Mouse (Mus musculus): Measurements from ENCODE around the gene Sirt1. TPM values are rescaled to one million over a fixed set of nuclear protein-coding genes. Genes with fewer than 3 reads are reported as not detected.

The Sirt1 gene
- total and polyA plus RNA-seq, 3 experiments = 11.5 to 24.7 (median 17.4) TPM

- DNase-seq (ENCODE audit: extremely low read depth) = no peak
- Histone ChIP-seq H3K4me2 (ENCODE audit: insufficient read depth, low read depth, poor library complexity, severe bottlenecking) (peak overlapping the region; percentile 79), H3K9me3 (replicated peaks; ENCODE audit: low read length) (no peaks in the 10 kb centered on the region), H3K9ac (ENCODE audit: insufficient read depth, low read depth) (peak overlapping the region; percentile 92), H3K4me1 (ENCODE audit: control insufficient read depth in 1 of 2, insufficient read depth in 2 of 2) (peaks cover 0 to 14% of the 10 kb centered on the region in 2 experiments; a peak in 2 of 4 replicates), H3K4me3 (replicated peaks in 1 of 3; ENCODE audit: low read depth in 2 of 3, low read length in 2 of 3, poor library complexity in 1 of 3) (peak overlapping the region; percentile 58 to 82 (median 69)), H3K27ac (ENCODE audit: insufficient read depth, low read depth) (peak overlapping the region; percentile 11; the same call in 1 of the 2 replicates), H3K79me2 (replicated peaks; ENCODE audit: control insufficient read depth, extremely low read depth, insufficient read depth, poor library complexity, severe bottlenecking) (no peaks in the 10 kb centered on the region), H3K36me3 (replicated peaks in 1 of 2; ENCODE audit: control insufficient read depth in 1 of 2, insufficient read depth in 1 of 2, low read length in 1 of 2) (no peaks in the 10 kb centered on the region), H3K27me3 (replicated peaks) (no peaks in the 10 kb centered on the region)
- in situ Hi-C loops (cut with MboI; ENCODE audit: low pct_ligation_motif_present, low pct_unique_long_range_greater_than_20kb, low sequenced_read_pairs) (no loop called here), dilution Hi-C loops (cut with MboI; ENCODE audit: extremely low pct_ligation_motif_present, extremely low pct_unique_long_range_greater_than_20kb, low sequenced_read_pairs) (no loop called here)
- TF ChIP-seq GABPA (IDR thresholded peaks at IDR 0.05; ENCODE audit: insufficient replicate concordance, low read depth, low read length) (no peak), JUND (conservative IDR thresholded peaks at IDR 0.05; ENCODE audit: low read depth, low read length) (no peak)
Measured at GRCm38 (mm10) chr10:63429023-63429340, 47.5 kb upstream of the Sirt1 start.

- Histone ChIP-seq H3K4me1 (ENCODE audit: control insufficient read depth in 1 of 2, insufficient read depth in 2 of 2) (peaks cover 0 to 14% of the 10 kb centered on the region in 2 experiments; a peak in 2 of 4 replicates), H3K27me3 (replicated peaks) (no peaks in the 10 kb centered on the region), H3K4me2 (ENCODE audit: insufficient read depth, low read depth, poor library complexity, severe bottlenecking) (peak overlapping the region; percentile 79), H3K79me2 (replicated peaks; ENCODE audit: control insufficient read depth, extremely low read depth, insufficient read depth, poor library complexity, severe bottlenecking) (no peaks in the 10 kb centered on the region), H3K27ac (ENCODE audit: insufficient read depth, low read depth) (peak overlapping the region; percentile 11; the same call in 1 of the 2 replicates), H3K9me3 (replicated peaks; ENCODE audit: low read length) (no peaks in the 10 kb centered on the region), H3K9ac (ENCODE audit: insufficient read depth, low read depth) (peak overlapping the region; percentile 92), H3K4me3 (replicated peaks in 1 of 3; ENCODE audit: low read depth in 2 of 3, low read length in 2 of 3, poor library complexity in 1 of 3) (peak overlapping the region; percentile 58 to 82 (median 69)), H3K36me3 (replicated peaks in 1 of 2; ENCODE audit: control insufficient read depth in 1 of 2, insufficient read depth in 1 of 2, low read length in 1 of 2) (no peaks in the 10 kb centered on the region)
- peak; percentile 51 for DNase-seq (ENCODE audit: extremely low read depth)
- in situ Hi-C loops (cut with MboI; ENCODE audit: low pct_ligation_motif_present, low pct_unique_long_range_greater_than_20kb, low sequenced_read_pairs) = no loop called here
- dilution Hi-C loops (cut with MboI; ENCODE audit: extremely low pct_ligation_motif_present, extremely low pct_unique_long_range_greater_than_20kb, low sequenced_read_pairs) = no loop called here
- TF ChIP-seq ZNF384 (IDR thresholded peaks at IDR 0.05; ENCODE audit: low read depth, low read length) (peak; percentile 89), CHD1 (IDR thresholded peaks at IDR 0.05; ENCODE audit: low read depth, low read length) (no peak), IRF4 (IDR thresholded peaks at IDR 0.05; ENCODE audit: low read depth, low read length) (no peak), RAD21 (IDR thresholded peaks at IDR 0.05; ENCODE audit: low read depth, low read length) (no peak), MEF2A (IDR thresholded peaks at IDR 0.05; ENCODE audit: borderline replicate concordance, low read depth, low read length) (no peak), BHLHE40 (IDR thresholded peaks at IDR 0.05; ENCODE audit: low read depth, low read length) (peak; percentile 23; the same call in 1 of the 2 replicates), JUND (conservative IDR thresholded peaks at IDR 0.05; ENCODE audit: low read depth, low read length) (no peak), JUN (IDR thresholded peaks at IDR 0.05; ENCODE audit: insufficient read depth, low read depth, low read length) (no peak), GABPA (IDR thresholded peaks at IDR 0.05; ENCODE audit: insufficient replicate concordance, low read depth, low read length) (no peak), MXI1 (IDR thresholded peaks at IDR 0.05; ENCODE audit: low read depth, low read length) (peak; percentile 40; the same call in 1 of the 2 replicates), POLR2AphosphoS2 (IDR thresholded peaks at IDR 0.05; ENCODE audit: low read depth, low read length) (no peak), ZC3H11A (IDR thresholded peaks at IDR 0.05; ENCODE audit: low read depth, low read length) (no peak), ZMIZ1 (IDR thresholded peaks at IDR 0.05; ENCODE audit: low read depth, low read length) (no peak), NELFE (IDR thresholded peaks at IDR 0.05; ENCODE audit: low read depth, low read length) (0 out of 2 replicates have a peak, but pooled peaks have one; percentile 18), EP300 (IDR thresholded peaks at IDR 0.05; ENCODE audit: low read length) (no peak), ETS1 (conservative IDR thresholded peaks at IDR 0.05; ENCODE audit: low read depth, low read length) (no peak), USF2 (conservative IDR thresholded peaks at IDR 0.05; ENCODE audit: low read depth, low read length) (no peak), CHD2 (IDR thresholded peaks at IDR 0.05; ENCODE audit: low read length) (no peak), SMC3 (IDR thresholded peaks at IDR 0.05; ENCODE audit: low read depth, low read length) (no peak), TBP (conservative IDR thresholded peaks at IDR 0.05; ENCODE audit: low read depth, low read length) (no peak), TCF12 (IDR thresholded peaks at IDR 0.05; ENCODE audit: low read depth, low read length) (no peak), ELF1 (IDR thresholded peaks at IDR 0.05; ENCODE audit: low read depth, low read length) (no peak), HCFC1 (IDR thresholded peaks at IDR 0.05; ENCODE audit: low read depth, low read length) (no peak), MAX (IDR thresholded peaks at IDR 0.05; ENCODE audit: low read length) (no peak), USF1 (IDR thresholded peaks at IDR 0.05; ENCODE audit: low read depth, low read length) (no peak), MAZ (IDR thresholded peaks at IDR 0.05; ENCODE audit: low read depth, low read length) (no peak), CTCF (conservative IDR thresholded peaks at IDR 0.05 in 1 of 2, IDR thresholded peaks at IDR 0.05 in 1 of 2; ENCODE audit: low read depth in 2 of 2, low read length in 2 of 2) (no peak; a peak in 1 of 4 replicates), KAT2A (IDR thresholded peaks at IDR 0.05; ENCODE audit: insufficient replicate concordance, low read length) (no peak), NRF1 (IDR thresholded peaks at IDR 0.05; ENCODE audit: low read depth, low read length) (no peak), E2F4 (IDR thresholded peaks at IDR 0.05; ENCODE audit: insufficient replicate concordance, low read depth, low read length) (no peak), SIN3A (IDR thresholded peaks at IDR 0.05; ENCODE audit: low read length) (no peak)
Measured at GRCm38 (mm10) chr10:63428243-63429022, 46.9 kb upstream of the Sirt1 start.

All from CH12.LX (cell line).